Mouse (Mus musculus): ENCODE results near the gene Il20ra. TPM values are rescaled to one million over a fixed set of nuclear protein-coding genes. Genes with fewer than 3 reads are reported as not detected.
"Not testable (repeated sequence)": the region's sequence is repeated elsewhere in the genome, so short reads cannot be mapped to it uniquely, and the experiment has no call there.

The Il20ra gene
- total RNA-seq (2021), result not detected
- long read RNA-seq, experiment 1, result 0 reads
- long read RNA-seq, experiment 2, result 0 reads

DNA sequence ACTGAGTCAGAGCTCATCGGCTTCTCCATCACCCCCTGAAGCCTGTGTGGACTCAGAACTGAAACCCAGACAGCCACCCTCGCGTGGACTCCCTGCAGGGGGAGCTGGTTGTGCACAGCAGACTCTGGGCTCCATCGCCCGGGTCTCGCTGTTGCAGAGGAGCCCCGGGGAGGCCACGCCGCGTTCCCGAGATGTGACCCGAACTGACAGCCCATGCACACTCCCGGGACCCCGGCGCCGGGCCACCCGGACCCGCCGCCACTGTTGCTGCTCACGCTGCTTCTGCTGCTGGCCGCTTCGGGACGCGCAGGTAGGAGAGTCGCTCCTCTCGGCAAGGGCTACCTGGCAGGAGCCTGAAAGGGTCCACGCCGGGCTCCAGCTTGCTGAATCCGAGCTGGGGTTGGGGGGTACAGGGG lies at the start of gene Il20ra:
Gene Il20ra (plus strand): TSS at position 150 of the 416 bp plus-strand sequence.
- DNase-seq, result peak; percentile 11

GRCm38 (mm10) chr10:19668973-19669372 lies 43.4 kb upstream of the Il20ra start:
- DNase-seq, result no peak

GRCm38 (mm10) chr10:19672015-19672414 lies 40.4 kb upstream of the Il20ra start:
- DNase-seq, result no peak

DNA sequence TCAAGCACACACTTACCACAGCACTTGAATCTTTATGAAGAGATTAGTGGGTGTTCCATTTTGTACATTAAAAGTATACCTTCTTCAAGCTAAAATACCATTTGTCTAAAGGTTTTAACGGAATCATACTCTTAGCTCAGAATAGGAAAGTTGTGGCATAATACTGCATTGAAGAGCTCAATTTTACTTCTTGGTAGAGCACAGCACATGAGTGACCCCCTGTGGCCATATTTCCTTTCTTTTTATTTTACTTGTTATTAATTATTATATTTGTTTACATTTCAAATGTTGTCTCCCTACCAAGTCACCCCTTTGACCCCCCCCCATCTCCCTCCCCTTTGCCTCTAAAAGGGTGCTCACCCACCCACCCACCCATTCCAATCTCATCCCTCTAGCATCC lies 39.2 kb upstream of the Il20ra start:
- DNase-seq, result no peak

GRCm38 (mm10) chr10:19687686-19688085 lies 24.7 kb upstream of the Il20ra start:
- DNase-seq, result no peak

GRCm38 (mm10) chr10:19691287-19691686 lies 21.1 kb upstream of the Il20ra start:
- no peak for DNase-seq

GRCm38 (mm10) chr10:19691771-19692170 lies 20.6 kb upstream of the Il20ra start:
- peak; percentile 40 for DNase-seq

DNA sequence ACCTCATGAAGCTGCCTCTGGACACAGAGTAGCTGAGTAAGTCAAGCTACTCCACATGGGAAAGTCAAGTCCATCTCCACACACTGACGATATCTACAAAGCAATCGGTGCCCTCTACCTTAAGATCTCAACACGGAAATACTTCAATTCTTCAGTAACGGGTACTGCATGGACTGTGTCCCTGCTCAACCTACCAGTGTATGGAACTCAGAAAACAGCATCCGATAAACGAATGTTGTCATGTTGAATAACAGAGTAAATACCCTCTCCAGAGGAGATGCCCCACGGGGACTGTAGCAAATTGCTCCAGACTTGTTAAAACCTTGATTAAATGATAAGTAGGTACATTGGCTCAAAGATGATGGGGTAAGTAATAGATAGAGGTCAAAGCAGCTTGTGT lies 20.0 kb upstream of the Il20ra start:
- DNase-seq, result no peak

GRCm38 (mm10) chr10:19692988-19693387 lies 19.4 kb upstream of the Il20ra start:
- DNase-seq, result peak; percentile 21

DNA sequence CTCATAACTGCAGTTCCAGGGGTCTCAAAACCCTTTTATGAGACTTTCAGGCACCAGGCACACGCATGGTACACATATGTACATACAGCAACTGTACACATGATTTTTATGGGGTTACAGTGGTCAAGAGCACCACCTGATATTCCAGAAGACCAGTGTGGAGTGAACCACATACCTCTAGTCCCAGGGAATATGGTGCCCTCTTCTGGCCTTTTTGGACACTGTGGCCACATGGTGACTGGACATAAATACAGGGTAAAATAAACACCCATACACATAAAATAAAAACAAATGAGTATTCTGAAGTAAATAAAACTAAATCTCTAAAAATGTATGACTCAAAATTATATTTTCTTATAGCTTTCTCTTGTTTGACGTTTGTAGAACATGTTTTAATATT lies 18.7 kb upstream of the Il20ra start:
- DNase-seq, result no peak

DNA sequence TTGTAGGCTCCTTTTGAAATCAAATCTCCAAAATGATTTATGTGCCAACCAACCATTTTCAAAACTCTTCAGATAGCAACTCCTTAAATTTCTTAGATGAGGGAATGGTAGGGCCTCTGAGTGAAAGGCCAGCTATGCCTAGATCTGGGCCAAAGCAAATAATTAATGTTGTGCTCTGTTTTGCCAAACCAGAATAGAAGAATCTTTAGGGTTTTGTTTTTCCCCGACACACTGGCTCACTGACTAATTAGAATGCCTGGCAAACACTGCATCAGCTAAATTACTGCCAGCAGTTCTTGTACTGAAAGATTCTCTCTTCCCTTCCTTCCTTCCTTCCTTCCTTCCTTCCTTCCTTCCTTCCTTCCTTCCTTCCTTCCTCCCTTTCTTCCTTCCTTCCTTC lies 13.0 kb upstream of the Il20ra start:
- DNase-seq, result no peak

DNA sequence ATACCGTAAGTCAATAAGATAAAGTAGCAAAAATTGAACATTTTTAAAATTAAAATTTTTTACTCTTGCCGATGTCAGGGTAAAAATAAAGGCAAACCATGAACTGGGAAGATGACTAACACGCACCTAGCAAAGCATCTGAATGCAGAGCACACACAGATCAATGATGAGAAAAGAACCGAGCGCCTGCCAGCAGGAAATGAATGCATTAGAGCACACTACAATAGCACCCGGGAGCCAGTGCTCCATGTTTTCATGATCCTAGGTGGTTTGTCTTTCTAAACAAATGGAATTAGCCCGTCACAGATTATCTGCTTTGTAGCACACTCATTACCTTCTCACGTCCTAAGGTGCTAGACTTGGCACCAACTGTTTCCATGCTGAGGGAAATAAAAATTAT lies 7.9 kb upstream of the Il20ra start:
- no peak for DNase-seq

DNA sequence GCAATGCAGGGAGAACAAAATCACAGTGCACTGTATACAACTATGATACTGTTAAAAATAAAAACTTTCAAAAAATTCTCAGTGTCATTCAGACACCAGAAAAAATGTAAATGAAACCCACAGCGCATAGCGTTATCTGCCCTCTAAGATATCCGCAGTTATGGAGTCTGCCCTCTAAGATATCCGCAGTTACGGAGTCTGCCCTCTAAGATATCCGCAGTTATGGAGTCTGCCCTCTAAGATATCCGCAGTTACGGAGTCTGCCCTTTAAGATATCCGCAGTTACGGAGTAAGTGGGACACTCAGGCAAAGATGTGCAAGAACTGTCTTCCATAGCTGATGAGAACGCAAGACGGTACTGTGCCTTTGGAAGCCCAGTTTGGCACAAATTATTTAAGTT lies 4.6 kb upstream of the Il20ra start:
- DNase-seq, result no peak

GRCm38 (mm10) chr10:19708277-19709070 lies 3.9 kb upstream of the Il20ra start:
- no peak for DNase-seq

- no peak for DNase-seq
Observed at GRCm38 (mm10) chr10:19711020-19711419, 1.4 kb upstream of the Il20ra start.

DNA sequence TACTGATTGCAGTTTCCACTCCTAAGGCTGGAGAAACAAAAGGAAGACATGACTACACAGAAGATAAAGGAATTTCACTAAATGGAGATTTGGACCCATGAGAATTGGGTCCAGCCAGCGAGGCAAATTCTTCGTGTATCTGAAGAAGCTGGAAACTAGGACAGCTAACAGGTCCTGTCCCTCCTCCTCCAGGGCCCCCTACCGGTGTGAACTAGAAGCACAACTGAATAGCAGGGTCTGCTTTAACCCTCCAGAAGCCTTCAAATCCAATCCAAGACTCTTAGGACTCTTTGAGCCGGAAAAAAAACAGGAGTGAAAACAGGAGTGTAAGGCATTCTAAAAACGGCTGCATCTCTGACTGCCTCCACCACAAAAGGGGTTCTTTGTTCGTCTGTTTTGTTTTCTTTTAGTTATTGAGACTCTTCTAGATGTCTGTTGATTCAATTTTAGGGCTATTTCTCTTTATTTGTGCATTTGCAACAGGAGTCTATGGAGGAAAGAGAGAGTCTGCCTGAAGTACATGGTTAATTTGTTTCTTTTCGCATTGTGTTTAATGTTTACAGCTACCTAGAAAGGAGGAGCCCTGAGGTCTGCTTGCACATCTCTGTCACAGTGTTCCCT lies 709 bp upstream of the Il20ra start:
- no peak for DNase-seq

GRCm38 (mm10) chr10:19718627-19719026 lies 6.3 kb downstream of the Il20ra start:
- no peak for DNase-seq

GRCm38 (mm10) chr10:19722320-19722719 lies 9.9 kb downstream of the Il20ra start:
- DNase-seq, result no peak

DNA sequence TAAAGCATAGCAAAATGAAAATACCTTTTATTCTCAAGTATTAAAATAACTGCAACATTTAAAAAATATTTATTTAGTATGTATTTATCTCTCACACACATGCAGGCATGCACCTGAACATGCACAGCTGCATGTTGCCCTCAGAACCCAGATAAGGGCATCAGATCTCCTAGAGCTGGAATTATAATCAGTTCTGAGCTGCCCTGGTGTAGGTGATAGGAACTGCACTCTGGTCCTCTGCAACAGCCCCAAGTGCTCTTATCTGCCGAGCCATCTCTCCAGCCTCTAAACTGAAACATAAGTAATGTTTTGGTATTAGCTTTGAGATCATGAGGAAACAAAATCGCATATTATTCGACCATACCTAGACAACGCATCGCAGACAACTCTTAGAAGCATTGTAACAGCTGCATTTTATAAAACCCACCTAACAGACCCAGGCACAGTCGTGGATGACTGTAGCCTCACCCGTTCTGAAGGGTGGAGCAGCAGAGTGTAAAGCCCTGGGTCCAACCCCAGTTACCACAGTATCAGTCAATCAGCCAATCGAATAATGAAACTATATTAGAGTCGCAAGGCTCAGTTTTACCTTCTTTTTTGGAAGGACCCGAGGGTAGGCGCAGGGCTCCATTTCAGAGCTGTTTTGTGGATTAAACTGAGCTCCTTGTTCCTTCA lies 11.9 kb downstream of the Il20ra start:
- DNase-seq, result no peak

- DNase-seq, result not testable (repeated sequence)
Observed at GRCm38 (mm10) chr10:19738442-19738841, 26.1 kb downstream of the Il20ra start.

GRCm38 (mm10) chr10:19745662-19746061 lies 33.3 kb downstream of the Il20ra start:
- DNase-seq, result no peak

- DNase-seq, result no peak
Observed at GRCm38 (mm10) chr10:19746156-19746555, 33.8 kb downstream of the Il20ra start.

- no peak for DNase-seq
Observed at GRCm38 (mm10) chr10:19747661-19748060, 35.3 kb downstream of the Il20ra start.
